Mouse (Mus musculus) heart, adult 2 months (tissue): ENCODE results near the gene Exoc5.

Experiments
- CTCF ChIP-seq: fragments of 200-600 bp; IDR thresholded peaks from 2 replicates; pipeline ENCODE4 v1.8.1; 2022; ENCODE audit warnings: antibody characterized with exemption, mild to moderate bottlenecking, moderate library complexity
- EP300 ChIP-seq: fragments of 200-500 bp; IDR thresholded peaks from 2 replicates; pipeline ENCODE4 v1.6.1; 2011; ENCODE audit warnings: low read depth, low read length, control low read depth; ENCODE audit not compliant: insufficient read depth

GRCm38 (mm10) chr14:48986231-48986630 lies 80.2 kb downstream of the Exoc5 start:
- TF ChIP-seq CTCF (no peak), EP300 (no peak)
